Mouse (Mus musculus): ENCODE data around the gene Prdm15. TPM values are rescaled to one million over a fixed set of nuclear protein-coding genes. Genes with fewer than 3 reads are reported as not detected.

Prdm15 gene
- total and polyA plus RNA-seq, 3 experiments = 5.0 to 28.3 (median 11.7) TPM

GRCm38 (mm10) chr16:97856050-97856449 lies 4.4 kb upstream of the Prdm15 start:
- Histone ChIP-seq H3K4me1 (ENCODE audit: insufficient read depth, low read depth, low read length) (peaks cover 10% of the 10 kb centered on the region), H3K27me3 (ENCODE audit: insufficient read depth, low read length) (no peaks in the 10 kb centered on the region), H3K36me3 (replicated peaks) (peaks cover 32% of the 10 kb centered on the region), H3K4me3 (ENCODE audit: low read depth, low read length) (no peak overlapping the region), H3K9me3 (replicated peaks) (no peaks in the 10 kb centered on the region)
- TF ChIP-seq CTCF (IDR thresholded peaks at IDR 0.05; ENCODE audit: low read depth, low read length) = no peak
- no peak for TF ChIP-seq POLR2AphosphoS5 (IDR thresholded peaks at IDR 0.05; ENCODE audit: insufficient replicate concordance, low read depth, low read length)
- TF ChIP-seq GATA2 (IDR thresholded peaks at IDR 0.05; ENCODE audit: borderline replicate concordance, low read depth, low read length) = no peak
- no peak for ATAC-seq (ENCODE audit: extremely low read depth, insufficient number of reproducible peaks, low FRiP score, poor library complexity, severe bottlenecking)
- DNase-seq (ENCODE audit: low spot score) = no peak

GRCm38 (mm10) chr16:97851061-97851740 lies 449 bp downstream of the Prdm15 start:
- no peaks in the 10 kb centered on the region for H3K27me3 ChIP-seq (ENCODE audit: insufficient read depth, low read length)
- ATAC-seq (ENCODE audit: extremely low read depth, insufficient number of reproducible peaks, low FRiP score, poor library complexity, severe bottlenecking) (peak; percentile 68), DNase-seq (ENCODE audit: low spot score) (peak; percentile 84)
- H3K9me3 ChIP-seq (replicated peaks) = no peaks in the 10 kb centered on the region
- H3K4me3 ChIP-seq (ENCODE audit: low read depth, low read length) = peak overlapping the region; percentile 79
- peaks cover 50% of the 10 kb centered on the region for H3K36me3 ChIP-seq (replicated peaks)
- H3K4me1 ChIP-seq (ENCODE audit: insufficient read depth, low read depth, low read length) = peaks cover 44% of the 10 kb centered on the region
- TF ChIP-seq POLR2AphosphoS5 (IDR thresholded peaks at IDR 0.05; ENCODE audit: insufficient replicate concordance, low read depth, low read length) = no peak
- no peak for TF ChIP-seq TAL1 (conservative IDR thresholded peaks at IDR 0.05; ENCODE audit: low read depth, low read length)
- TF ChIP-seq GATA1 (IDR thresholded peaks at IDR 0.05; ENCODE audit: borderline replicate concordance, low read length) = no peak
- no peak for TF ChIP-seq CTCF (IDR thresholded peaks at IDR 0.05; ENCODE audit: low read depth, low read length)
- TF ChIP-seq GATA2 (IDR thresholded peaks at IDR 0.05; ENCODE audit: borderline replicate concordance, low read depth, low read length) = no peak

GRCm38 (mm10) chr16:97850667-97851060 lies 986 bp downstream of the Prdm15 start:
- H3K4me1 ChIP-seq (ENCODE audit: insufficient read depth, low read depth, low read length) = peaks cover 49% of the 10 kb centered on the region
- no peak for TF ChIP-seq GATA1 (IDR thresholded peaks at IDR 0.05; ENCODE audit: borderline replicate concordance, low read length)
- TF ChIP-seq GATA2 (IDR thresholded peaks at IDR 0.05; ENCODE audit: borderline replicate concordance, low read depth, low read length) = no peak
- no peak for TF ChIP-seq POLR2AphosphoS5 (IDR thresholded peaks at IDR 0.05; ENCODE audit: insufficient replicate concordance, low read depth, low read length)
- no peak for TF ChIP-seq TAL1 (conservative IDR thresholded peaks at IDR 0.05; ENCODE audit: low read depth, low read length)
- TF ChIP-seq CTCF (IDR thresholded peaks at IDR 0.05; ENCODE audit: low read depth, low read length) = no peak
- DNase-seq (ENCODE audit: low spot score) (peak; percentile 53), ATAC-seq (ENCODE audit: extremely low read depth, insufficient number of reproducible peaks, low FRiP score, poor library complexity, severe bottlenecking) (peak; percentile 18; the same call in 1 of the 2 replicates)
- H3K4me3 ChIP-seq (ENCODE audit: low read depth, low read length) = peak overlapping the region; percentile 79
- no peaks in the 10 kb centered on the region for H3K27me3 ChIP-seq (ENCODE audit: insufficient read depth, low read length)
- peaks cover 55% of the 10 kb centered on the region for H3K36me3 ChIP-seq (replicated peaks)
- no peaks in the 10 kb centered on the region for H3K9me3 ChIP-seq (replicated peaks)

GRCm38 (mm10) chr16:97848832-97849231 lies 2.8 kb downstream of the Prdm15 start:
- Histone ChIP-seq H3K4me3 (ENCODE audit: low read depth, low read length) (no peak overlapping the region), H3K36me3 (replicated peaks) (peaks cover 62% of the 10 kb centered on the region), H3K9me3 (replicated peaks) (no peaks in the 10 kb centered on the region), H3K27me3 (ENCODE audit: insufficient read depth, low read length) (no peaks in the 10 kb centered on the region), H3K4me1 (ENCODE audit: insufficient read depth, low read depth, low read length) (peaks cover 50% of the 10 kb centered on the region)
- no peak for ATAC-seq (ENCODE audit: extremely low read depth, insufficient number of reproducible peaks, low FRiP score, poor library complexity, severe bottlenecking)
- DNase-seq (ENCODE audit: low spot score) = no peak
- TF ChIP-seq POLR2AphosphoS5 (IDR thresholded peaks at IDR 0.05; ENCODE audit: insufficient replicate concordance, low read depth, low read length) (no peak), CTCF (IDR thresholded peaks at IDR 0.05; ENCODE audit: low read depth, low read length) (no peak), GATA2 (IDR thresholded peaks at IDR 0.05; ENCODE audit: borderline replicate concordance, low read depth, low read length) (no peak), GATA1 (IDR thresholded peaks at IDR 0.05; ENCODE audit: borderline replicate concordance, low read length) (no peak), TAL1 (conservative IDR thresholded peaks at IDR 0.05; ENCODE audit: low read depth, low read length) (no peak)

GRCm38 (mm10) chr16:97844967-97845937 lies 6.4 kb downstream of the Prdm15 start:
- H3K9me3 ChIP-seq (replicated peaks) = no peaks in the 10 kb centered on the region
- no peaks in the 10 kb centered on the region for H3K27me3 ChIP-seq (ENCODE audit: insufficient read depth, low read length)
- no peak for DNase-seq (ENCODE audit: low spot score)
- H3K36me3 ChIP-seq (replicated peaks) = peaks cover 91% of the 10 kb centered on the region
- no peak for TF ChIP-seq TAL1 (conservative IDR thresholded peaks at IDR 0.05; ENCODE audit: low read depth, low read length)
- no peak for ATAC-seq (ENCODE audit: extremely low read depth, insufficient number of reproducible peaks, low FRiP score, poor library complexity, severe bottlenecking)
- no peak overlapping the region for H3K4me3 ChIP-seq (ENCODE audit: low read depth, low read length)
- peaks cover 36% of the 10 kb centered on the region for H3K4me1 ChIP-seq (ENCODE audit: insufficient read depth, low read depth, low read length)

- Histone ChIP-seq H3K9me3 (replicated peaks) (no peaks in the 10 kb centered on the region), H3K4me3 (ENCODE audit: low read depth, low read length) (no peak overlapping the region), H3K36me3 (replicated peaks) (peaks cover 98% of the 10 kb centered on the region), H3K4me1 (ENCODE audit: insufficient read depth, low read depth, low read length) (no peaks in the 10 kb centered on the region), H3K27me3 (ENCODE audit: insufficient read depth, low read length) (no peaks in the 10 kb centered on the region)
- no peak for TF ChIP-seq GATA1 (IDR thresholded peaks at IDR 0.05; ENCODE audit: borderline replicate concordance, low read length)
- no peak for TF ChIP-seq CTCF (IDR thresholded peaks at IDR 0.05; ENCODE audit: low read depth, low read length)
- no peak for TF ChIP-seq GATA2 (IDR thresholded peaks at IDR 0.05; ENCODE audit: borderline replicate concordance, low read depth, low read length)
- TF ChIP-seq TAL1 (conservative IDR thresholded peaks at IDR 0.05; ENCODE audit: low read depth, low read length) = no peak
- DNase-seq (ENCODE audit: low spot score) (no peak), ATAC-seq (ENCODE audit: extremely low read depth, insufficient number of reproducible peaks, low FRiP score, poor library complexity, severe bottlenecking) (no peak)
Observed at GRCm38 (mm10) chr16:97832154-97832553, 19.5 kb downstream of the Prdm15 start.
